Mouse (Mus musculus): ENCODE measurements around the gene Rtn4rl1.
"Not testable (repeated sequence)": the region's sequence is repeated elsewhere in the genome, so short reads cannot be mapped to it uniquely, and the experiment has no call there.

The Rtn4rl1 gene

GRCm38 (mm10) chr11:75294862-75295261 is 101.3 kb downstream of the Rtn4rl1 start:
- no peak for DNase-seq (ENCODE audit: extremely low spot score, low read depth, low spot score)

GRCm38 (mm10) chr11:75295534-75295933 is 102.0 kb downstream of the Rtn4rl1 start:
- DNase-seq (ENCODE audit: extremely low spot score, low read depth, low spot score) = not testable (repeated sequence)

- no peak for DNase-seq (ENCODE audit: extremely low spot score, low read depth, low spot score)
These were observed 102.9 kb downstream of the Rtn4rl1 start for GRCm38 (mm10) chr11:75296406-75297005.

- no peak for DNase-seq (ENCODE audit: extremely low spot score, low read depth, low spot score)
These were observed 104.0 kb downstream of the Rtn4rl1 start for GRCm38 (mm10) chr11:75297631-75298030.

- no peak for DNase-seq (ENCODE audit: extremely low spot score, low read depth, low spot score)
These were observed 104.9 kb downstream of the Rtn4rl1 start for GRCm38 (mm10) chr11:75298491-75298890.

GRCm38 (mm10) chr11:75299786-75300185 is 106.2 kb downstream of the Rtn4rl1 start:
- no peak for DNase-seq (ENCODE audit: extremely low spot score, low read depth, low spot score)

- DNase-seq (ENCODE audit: extremely low spot score, low read depth, low spot score) = no peak
These were observed 107.4 kb downstream of the Rtn4rl1 start for GRCm38 (mm10) chr11:75300954-75301353.

- no peak for DNase-seq (ENCODE audit: extremely low spot score, low read depth, low spot score)
These were observed 111.2 kb downstream of the Rtn4rl1 start for GRCm38 (mm10) chr11:75304797-75305196.

- no peak for DNase-seq (ENCODE audit: extremely low spot score, low read depth, low spot score)
These were observed 115.1 kb downstream of the Rtn4rl1 start for GRCm38 (mm10) chr11:75308650-75309049.

GRCm38 (mm10) chr11:75310813-75311212 is 117.2 kb downstream of the Rtn4rl1 start:
- DNase-seq (ENCODE audit: extremely low spot score, low read depth, low spot score) = no peak

- DNase-seq (ENCODE audit: extremely low spot score, low read depth, low spot score) = no peak
These were observed 118.2 kb downstream of the Rtn4rl1 start for GRCm38 (mm10) chr11:75311751-75312150.

- DNase-seq (ENCODE audit: extremely low spot score, low read depth, low spot score) = no peak
These were observed 120.3 kb downstream of the Rtn4rl1 start for GRCm38 (mm10) chr11:75313834-75314233.
